Mouse (Mus musculus) bone marrow, adult 2 months (tissue): ENCODE results near the gene Mylpf. TPM values are rescaled to one million over a fixed set of nuclear protein-coding genes. Genes with fewer than 3 reads are reported as not detected.

Experiments used
- H3K27ac ChIP-seq: fragments of 200-500 bp; 2 replicates; pipeline ENCODE4 v1.5.1; 2012; ENCODE audit warnings: low read depth, mild to moderate bottlenecking, control low read depth, inconsistent platforms, low read length; ENCODE audit not compliant: control insufficient read depth, poor library complexity, insufficient read depth
- H3K4me1 ChIP-seq: fragments of 200-500 bp; 2 replicates; pipeline ENCODE4 v1.6.1; 2011; ENCODE audit warnings: low read length; ENCODE audit not compliant: control insufficient read depth, insufficient read depth
- H3K4me3 ChIP-seq: fragments of 200-500 bp; replicated peaks from 2 replicates; pipeline ENCODE3; 2011; ENCODE audit warnings: mild to moderate bottlenecking, low read depth, low read length, control low read depth; ENCODE audit not compliant: control insufficient read depth
- CTCF ChIP-seq: fragments of 200-500 bp; IDR thresholded peaks from 2 replicates; pipeline ENCODE4 v1.5.1; 2011; ENCODE audit warnings: low read length, control low read depth; ENCODE audit not compliant: control insufficient read depth, insufficient read depth
- POLR2A ChIP-seq: fragments of 200-500 bp; IDR thresholded peaks from 2 replicates; pipeline ENCODE4 v1.6.1; 2011; ENCODE audit warnings: low read depth, mild to moderate bottlenecking, control low read depth, low read length, borderline replicate concordance; ENCODE audit not compliant: control insufficient read depth
- WGBS: fragments of 180-500 bp; shearing (Covaris S2); methylation state at CpG from one replicate; pipeline ENCODE4 v1.1.7; 2018; 5-methylcytosine and 5-hydroxymethylcytosine counted together
- polyA plus RNA-seq: library from polyadenylated mRNA; stranded (reverse); fragments of >200 nt; gene quantifications from 2 replicates; pipeline ENCODE4 v1.2.4, GENCODE M21; 2011; ENCODE audit warnings: low replicate concordance; ENCODE audit not compliant: missing spikeins, insufficient read depth, insufficient read length

Gene Mylpf
- polyA plus RNA-seq, 1 experiment: 126 TPM

DNA sequence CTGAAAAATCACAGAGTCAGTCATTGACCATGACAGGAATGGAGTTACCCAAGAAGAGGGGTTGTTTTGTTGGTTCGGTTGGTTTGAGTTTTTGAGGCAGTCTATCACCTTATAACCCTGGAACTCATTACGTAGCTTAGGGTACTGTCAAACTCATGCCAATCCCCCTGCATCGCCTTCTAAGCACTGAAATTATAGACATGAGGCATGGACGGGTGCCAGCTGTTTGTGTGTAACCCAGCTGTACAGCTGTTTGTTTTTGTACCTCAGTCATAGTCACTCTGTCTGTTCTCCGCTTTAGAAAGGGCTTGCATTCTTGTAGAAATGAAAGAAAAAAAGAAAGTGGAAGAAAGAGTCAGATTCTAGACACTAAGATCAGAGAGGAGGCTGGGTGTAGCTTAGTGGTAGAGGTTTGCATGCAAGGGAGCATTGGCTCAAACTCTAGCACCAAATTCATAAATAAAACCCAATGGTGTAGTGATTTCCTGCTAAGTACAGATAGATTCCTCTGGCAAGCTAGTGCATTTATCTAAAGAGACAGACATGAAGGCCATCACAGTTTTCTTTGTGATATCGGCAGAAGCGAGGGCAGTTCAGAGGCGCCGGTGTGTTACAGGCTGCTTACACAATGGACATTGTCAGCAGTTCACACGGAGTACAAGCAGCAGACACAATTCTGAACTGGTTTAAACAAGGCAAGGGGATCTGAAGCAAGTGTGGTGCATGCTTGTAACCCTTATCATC, 53.7 kb downstream of the Mylpf start:
- TF ChIP-seq POLR2A: no peak
- no peak for TF ChIP-seq CTCF
- WGBS: 68% methylated on average over 10 of the region's 10 CpGs
- H3K27ac ChIP-seq: no peak overlapping the region
- H3K4me3 ChIP-seq: no peak overlapping the region
- H3K4me1 ChIP-seq: peaks cover 3% of the 10 kb centered on the region

DNA sequence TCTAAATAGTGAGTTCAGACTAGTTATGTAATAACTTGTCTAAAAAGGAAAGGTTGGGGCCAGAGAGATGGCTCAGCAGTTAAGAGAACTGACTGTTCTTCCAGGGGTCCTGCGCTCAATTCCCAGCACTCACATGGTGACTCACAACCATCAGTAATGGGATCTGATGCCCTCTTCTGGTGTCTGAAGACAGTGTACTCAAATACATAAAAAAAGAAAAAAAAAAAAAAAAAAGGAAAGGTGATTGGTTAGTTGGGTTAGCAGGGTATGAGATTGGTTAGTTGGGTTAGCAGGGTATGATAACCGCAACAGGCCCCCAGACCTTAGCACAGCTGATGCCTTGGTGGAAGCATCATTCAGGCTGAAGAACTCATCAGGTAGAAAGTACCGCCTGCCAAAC, 54.8 kb downstream of the Mylpf start:
- Histone ChIP-seq H3K27ac (no peak overlapping the region), H3K4me1 (no peaks in the 10 kb centered on the region; the same call in 1 of the 2 replicates), H3K4me3 (no peak overlapping the region)
- WGBS: 94% methylated on average over 3 of the region's 3 CpGs
- TF ChIP-seq POLR2A: no peak
- no peak for TF ChIP-seq CTCF

Other genes with a start within 250 kb of the Mylpf start
- 51.4 and 89.1 TPM in 2 replicates for gene Cdipt, start 233.0 kb upstream of the Mylpf start, polyA plus RNA-seq
- gene Cdiptos, start 232.8 kb upstream of the Mylpf start, polyA plus RNA-seq: 2.3 and 2.4 TPM in 2 replicates
- gene Mvp, start 194.3 kb upstream of the Mylpf start, polyA plus RNA-seq: 6.3 and 15.1 TPM in 2 replicates
- not detected in 2 replicates for gene Pagr1b, start 192.4 kb upstream of the Mylpf start, polyA plus RNA-seq
- 20.4 TPM in 1 of 2 replicates, not detected in the other for gene Pagr1a, start 191.5 kb upstream of the Mylpf start, polyA plus RNA-seq
- gene Gm42742, start 187.8 kb upstream of the Mylpf start, polyA plus RNA-seq: 11.2 and 52.5 TPM in 2 replicates
- 5.3 TPM in 1 of 2 replicates, not detected in the other for gene Prrt2, start 187.7 kb upstream of the Mylpf start, polyA plus RNA-seq
- gene Maz, start 181.9 kb upstream of the Mylpf start, polyA plus RNA-seq: 153 and 314 TPM in 2 replicates
- gene Kif22, start 166.4 kb upstream of the Mylpf start, polyA plus RNA-seq: 114 and 164 TPM in 2 replicates
- 3.1 TPM in 1 of 2 replicates, not detected in the other for gene Zg16, start 121.6 kb upstream of the Mylpf start, polyA plus RNA-seq
- 13.6 and 36.8 TPM in 2 replicates for gene AI467606, start 117.5 kb upstream of the Mylpf start, polyA plus RNA-seq
- gene Qprt, start 86.7 kb upstream of the Mylpf start, polyA plus RNA-seq: 1.4 and 10.6 TPM in 2 replicates
- 29.7 and 49.2 TPM in 2 replicates for gene Spn, start 71.1 kb upstream of the Mylpf start, polyA plus RNA-seq
- gene Cd2bp2, start 12.8 kb upstream of the Mylpf start, polyA plus RNA-seq: 46.6 and 64.1 TPM in 2 replicates
- 53.6 and 84.9 TPM in 2 replicates for gene Tbc1d10b, start 422 bp upstream of the Mylpf start, polyA plus RNA-seq
- 2.6 and 6.6 TPM in 2 replicates for gene Zfp553, start 24.2 kb downstream of the Mylpf start, polyA plus RNA-seq
- gene Sept1, start 24.2 kb downstream of the Mylpf start, polyA plus RNA-seq: 76.8 and 153 TPM in 2 replicates
- gene Zfp771, start 35.4 kb downstream of the Mylpf start, polyA plus RNA-seq: 10.6 and 13.1 TPM in 2 replicates
- 23.2 and 50.6 TPM in 2 replicates for gene Dctpp1, start 51.8 kb downstream of the Mylpf start, polyA plus RNA-seq
- gene Sephs2, start 65.2 kb downstream of the Mylpf start, polyA plus RNA-seq: 28.4 and 64.7 TPM in 2 replicates
- gene Itgal, start 87.4 kb downstream of the Mylpf start, polyA plus RNA-seq: 11.9 and 51.9 TPM in 2 replicates
- 2.9 and 5.1 TPM in 2 replicates for gene Zfp768, start 136.7 kb downstream of the Mylpf start, polyA plus RNA-seq
- 2.8 and 3.9 TPM in 2 replicates for gene Zfp747, start 167.2 kb downstream of the Mylpf start, polyA plus RNA-seq
- 1.2 and 2.4 TPM in 2 replicates for gene 9130019O22Rik, start 178.3 kb downstream of the Mylpf start, polyA plus RNA-seq
- gene E430018J23Rik, start 184.7 kb downstream of the Mylpf start, polyA plus RNA-seq: 0.65 and 1.9 TPM in 2 replicates
- 2.1 and 2.5 TPM in 2 replicates for gene Zfp764, start 197.9 kb downstream of the Mylpf start, polyA plus RNA-seq
- 20.9 and 21.4 TPM in 2 replicates for gene Zfp688, start 213.2 kb downstream of the Mylpf start, polyA plus RNA-seq
- gene Zfp689, start 240.3 kb downstream of the Mylpf start, polyA plus RNA-seq: 2.0 and 3.1 TPM in 2 replicates